Mouse (Mus musculus) cerebellum, adult 18-20 months (tissue): ENCODE measurements around the gene Dctn2.

Experiments used
- DNase-seq, 2 experiments: peaks; one replicate each; pipeline ENCODE4 v3.0.0; 2021

The Dctn2 gene

DNA sequence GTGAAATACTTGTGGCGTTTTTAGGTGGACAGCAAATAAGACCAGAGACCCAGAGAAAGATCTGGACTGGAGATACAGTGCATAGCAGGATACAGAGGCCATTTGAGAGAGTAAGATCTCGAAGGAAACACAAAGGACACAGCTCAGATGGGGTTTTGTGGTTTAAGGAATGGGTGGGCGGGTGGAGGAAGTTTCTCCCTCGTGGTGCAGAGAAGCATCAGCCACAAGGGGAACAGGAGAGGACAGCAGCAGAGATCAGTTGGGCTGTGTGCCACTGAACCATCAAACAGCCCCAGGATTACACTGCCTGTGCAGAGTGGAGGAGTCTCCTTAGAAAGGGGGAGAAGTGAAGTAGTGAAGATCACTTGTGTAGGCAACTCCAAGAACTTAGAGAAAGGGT is 51.8 kb downstream of the Dctn2 start:
- no peak for DNase-seq

DNA sequence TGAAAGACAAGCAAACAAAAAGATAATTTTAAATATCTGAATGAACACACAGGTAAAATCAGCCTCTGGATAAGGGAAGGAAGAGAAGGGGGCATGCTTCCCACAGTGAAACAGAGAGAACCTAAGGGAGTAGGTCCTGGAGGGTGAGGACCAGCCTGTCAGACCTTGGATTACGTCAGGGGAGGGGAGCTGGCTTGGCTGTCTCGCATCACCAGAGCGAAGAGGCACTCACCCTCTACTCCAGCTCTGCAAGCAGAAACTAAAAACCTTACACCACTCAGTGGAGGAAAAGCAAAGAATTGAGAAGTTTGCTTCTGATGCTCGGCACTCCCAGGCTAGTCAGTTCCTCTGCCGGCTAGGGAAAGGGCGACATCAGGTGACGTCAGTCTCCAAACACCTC is 53.8 kb downstream of the Dctn2 start:
- no peak for DNase-seq

DNA sequence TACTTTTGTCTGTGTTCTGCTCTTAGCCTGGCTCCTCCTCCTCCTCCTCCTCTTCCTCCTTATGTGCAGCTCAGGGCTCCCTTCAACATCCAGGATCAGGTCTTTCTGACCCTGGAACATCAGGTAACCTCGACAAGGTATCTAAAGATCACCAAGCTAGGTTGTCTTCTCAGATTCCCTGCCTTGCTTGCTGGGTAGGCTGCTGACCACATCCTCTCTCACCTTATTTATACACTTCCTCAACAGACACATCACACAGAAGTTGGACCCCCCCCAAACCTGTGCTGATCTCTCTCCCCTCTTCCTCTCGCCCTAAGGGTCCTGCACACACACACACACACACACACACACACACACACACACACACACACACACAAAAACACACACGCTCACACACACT is 55.5 kb downstream of the Dctn2 start, which contains the start of gene Arhgap9:
Arhgap9 (plus strand) TSS at position 344 of the 400 bp plus-strand sequence.
- no peak for DNase-seq

DNA sequence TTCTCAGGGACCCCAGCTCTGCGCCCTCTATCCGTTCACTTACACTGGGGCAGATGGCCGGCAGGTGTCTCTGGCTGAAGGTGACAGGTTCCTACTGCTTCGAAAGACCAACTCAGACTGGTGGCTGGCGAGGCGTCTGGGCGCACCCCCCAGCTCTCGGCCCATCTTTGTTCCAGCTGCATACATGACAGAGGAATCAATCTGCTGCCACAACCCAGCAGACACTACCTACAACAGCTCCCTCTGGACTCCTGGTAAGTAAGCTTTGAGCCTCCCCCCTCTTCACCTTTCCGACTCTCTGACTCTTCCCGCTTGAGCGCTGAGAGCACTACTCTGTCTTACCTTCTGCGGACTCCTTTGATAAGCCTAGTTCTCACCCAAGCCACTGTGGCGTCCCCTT is 56.0 kb downstream of the Dctn2 start:
- no peak for DNase-seq

DNA sequence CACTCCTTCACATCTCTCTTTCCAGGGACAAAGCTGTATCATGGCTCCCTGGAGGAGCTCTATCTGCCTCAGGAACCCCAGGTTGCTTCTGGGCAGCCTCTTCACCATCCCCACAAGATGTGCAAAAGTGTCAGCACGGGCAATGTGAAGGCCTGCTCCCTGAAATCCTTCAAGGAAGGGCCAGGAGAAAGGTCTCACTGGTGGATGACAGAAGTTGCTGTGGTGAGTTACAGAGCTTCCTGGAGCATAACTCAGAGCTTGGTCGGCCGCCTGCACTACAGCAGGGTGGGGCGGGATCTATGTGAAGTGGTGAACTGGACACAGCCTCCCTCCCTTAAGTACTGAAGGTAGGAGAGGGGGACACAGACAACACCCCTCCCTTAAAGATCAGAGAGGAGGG is 56.5 kb downstream of the Dctn2 start:
- no peak for DNase-seq

DNA sequence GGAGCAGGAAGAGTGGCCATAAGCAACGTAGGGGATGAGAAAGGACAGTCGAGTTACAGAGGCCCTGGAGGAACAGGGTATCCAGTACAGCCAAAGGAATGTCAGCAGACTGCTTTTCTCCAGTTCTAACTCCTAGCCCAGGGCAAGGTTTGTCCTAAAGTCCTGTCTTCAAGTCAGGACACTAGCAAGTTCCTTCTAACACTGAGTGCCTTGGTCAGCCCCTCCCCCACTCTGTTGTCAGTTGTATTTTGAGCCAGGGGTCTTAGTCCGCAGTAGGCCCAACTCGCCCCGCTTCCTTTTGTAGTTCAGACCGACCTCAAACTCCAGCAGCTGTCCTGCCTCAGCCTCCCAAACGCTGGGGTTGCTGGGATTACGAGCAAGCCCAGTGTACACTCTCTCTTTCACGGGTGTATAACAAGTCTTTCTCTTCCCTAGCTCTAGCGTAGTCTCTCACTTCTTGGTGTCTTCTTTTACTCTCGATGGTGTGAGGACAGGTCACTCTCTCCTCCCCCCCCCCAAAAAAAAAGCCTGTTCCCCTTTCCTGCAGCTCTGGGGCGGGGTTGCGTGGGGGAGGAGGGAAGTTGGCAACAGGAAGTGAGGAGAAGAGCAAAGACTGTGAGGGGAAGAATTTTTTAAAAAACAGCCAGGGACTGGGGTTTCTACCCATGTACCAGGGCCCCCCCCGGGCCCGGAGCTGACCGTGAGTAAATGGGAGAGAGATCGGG is 57.1 kb downstream of the Dctn2 start:
- DNase-seq = no peak

DNA sequence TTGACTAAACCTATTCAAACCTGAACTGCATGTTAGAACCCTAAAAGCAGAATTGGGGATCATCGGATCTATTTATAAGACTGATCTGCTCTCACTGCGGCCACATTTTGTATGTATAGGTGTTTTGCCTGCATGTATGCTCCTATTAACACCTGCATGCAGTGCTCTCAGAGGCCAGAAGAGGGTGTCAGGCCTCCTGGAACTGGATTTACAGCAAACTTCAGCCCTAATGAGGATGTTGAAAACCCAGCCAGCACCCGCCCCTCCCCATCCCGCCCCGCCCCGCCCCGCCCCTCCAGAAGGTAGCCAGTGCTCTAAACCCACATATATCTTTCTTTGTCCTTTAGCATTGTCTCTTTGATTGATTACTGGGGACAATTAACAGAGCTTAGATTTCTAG is 58.3 kb downstream of the Dctn2 start:
- no peak for DNase-seq

DNA sequence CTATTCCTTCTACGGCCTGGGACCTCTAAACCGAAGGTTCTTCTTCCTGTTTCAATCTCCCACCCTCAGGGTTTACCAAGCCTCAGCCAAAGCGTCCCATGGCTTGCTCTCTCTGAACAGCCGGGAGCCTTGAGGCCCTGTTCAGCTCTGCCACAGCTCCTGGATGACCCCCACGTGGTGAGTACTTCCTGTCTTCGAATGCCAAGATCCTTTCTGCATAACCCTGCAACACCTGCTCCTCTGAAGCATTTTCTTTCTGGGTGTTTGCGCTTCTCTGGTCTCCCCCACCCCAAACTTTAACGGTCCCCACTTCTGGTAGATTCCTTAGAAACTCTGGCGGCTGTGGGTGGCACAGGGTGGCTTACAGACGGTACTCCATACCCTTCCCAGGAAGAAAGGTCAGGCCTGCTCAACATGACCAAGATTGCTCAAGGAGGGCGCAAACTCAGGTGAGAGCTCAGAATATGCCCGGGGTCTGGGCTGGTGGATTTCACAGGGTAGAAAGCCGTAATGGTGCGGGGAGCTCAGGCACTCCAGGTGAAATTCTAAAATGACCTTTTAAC is 59.4 kb downstream of the Dctn2 start:
- DNase-seq = no peak

DNA sequence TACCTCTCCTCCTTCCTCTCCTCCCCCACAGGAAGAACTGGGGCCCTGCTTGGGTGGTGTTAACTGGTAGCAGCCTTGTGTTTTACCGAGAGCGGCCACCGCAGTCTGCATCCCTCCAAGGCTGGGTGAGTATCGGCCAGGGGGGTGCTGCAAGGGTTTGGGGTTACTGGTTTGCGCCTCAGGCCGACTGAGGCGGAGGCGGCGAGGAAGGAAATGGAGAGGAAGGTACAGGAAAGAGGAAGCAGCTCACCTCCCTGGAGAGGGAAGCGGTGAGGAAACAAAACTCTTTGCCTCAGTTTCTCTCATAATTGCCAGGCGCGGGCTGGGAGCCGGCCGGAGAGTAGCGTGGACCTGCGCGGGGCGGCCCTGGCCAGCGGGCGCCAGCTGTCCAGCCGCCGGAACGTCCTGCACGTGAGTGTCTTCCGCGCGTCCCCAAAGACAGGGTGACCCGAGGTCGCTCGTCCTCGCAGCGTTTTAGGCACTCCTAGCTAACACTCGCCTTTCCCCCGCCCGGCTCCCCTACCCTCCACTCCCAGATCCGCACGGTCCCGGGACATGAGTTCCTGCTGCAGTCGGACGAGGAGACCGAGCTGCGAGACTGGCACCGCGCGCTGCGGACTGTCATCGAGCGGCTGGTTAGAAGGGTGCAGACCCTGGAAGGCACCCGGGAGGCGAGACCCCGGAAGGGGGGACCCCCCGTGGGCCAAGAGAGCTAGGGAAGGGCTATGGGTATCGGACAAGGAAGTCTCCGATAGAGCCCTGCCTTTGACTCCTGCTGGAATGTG is 60.0 kb downstream of the Dctn2 start:
- DNase-seq = peak in 1 of 2 experiments; percentile 25

DNA sequence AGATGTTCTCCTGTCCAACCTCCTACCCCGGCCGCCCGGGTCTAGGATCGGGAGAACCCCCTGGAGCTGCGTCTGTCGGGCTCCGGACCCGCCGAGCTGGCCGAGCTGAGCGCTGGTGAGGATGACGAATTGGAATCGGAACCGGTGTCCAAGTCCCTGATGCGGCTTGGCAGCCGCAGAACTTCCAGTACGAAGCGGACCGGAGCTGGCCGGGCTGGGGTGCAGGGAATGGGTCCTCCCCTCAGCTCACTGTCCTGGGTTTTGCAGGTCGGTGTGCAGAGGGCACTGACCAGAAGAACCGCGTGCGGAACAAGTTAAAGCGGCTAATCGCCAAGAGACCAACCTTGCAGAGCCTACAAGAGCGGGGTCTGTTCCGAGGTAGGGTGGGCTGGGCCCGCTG is 60.7 kb downstream of the Dctn2 start:
- DNase-seq = peak in 1 of 2 experiments; percentile 41

DNA sequence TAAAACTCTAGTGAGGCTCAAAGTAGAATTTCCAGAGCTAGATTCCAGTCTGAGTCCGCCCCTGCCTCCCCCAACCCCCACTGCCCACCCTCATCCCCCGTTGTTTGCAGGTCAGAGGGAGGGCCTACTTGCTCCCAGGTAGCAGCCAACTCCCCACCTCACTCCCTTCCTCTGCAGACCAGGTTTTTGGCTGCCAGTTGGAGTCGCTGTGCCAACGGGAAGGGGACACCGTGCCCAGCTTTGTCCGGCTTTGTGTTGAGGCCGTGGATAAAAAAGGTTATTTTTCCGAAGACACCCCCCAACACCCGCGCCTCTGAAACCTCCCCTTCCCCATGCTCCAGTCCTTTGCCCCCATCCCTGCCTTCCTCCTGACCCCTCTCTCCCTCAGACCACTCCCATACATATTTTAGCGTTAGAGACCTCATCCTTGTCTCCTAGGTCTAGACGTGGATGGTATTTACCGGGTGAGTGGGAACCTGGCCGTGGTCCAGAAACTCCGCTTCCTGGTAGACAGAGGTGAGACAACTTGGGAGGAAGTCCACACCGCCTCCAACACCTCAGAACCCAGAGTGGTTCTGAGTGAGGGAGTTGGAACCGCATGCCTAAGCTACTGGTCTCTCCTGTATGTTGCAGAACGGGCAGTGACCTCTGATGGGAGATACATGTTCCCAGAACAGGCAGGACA is 61.4 kb downstream of the Dctn2 start:
- DNase-seq = no peak

DNA sequence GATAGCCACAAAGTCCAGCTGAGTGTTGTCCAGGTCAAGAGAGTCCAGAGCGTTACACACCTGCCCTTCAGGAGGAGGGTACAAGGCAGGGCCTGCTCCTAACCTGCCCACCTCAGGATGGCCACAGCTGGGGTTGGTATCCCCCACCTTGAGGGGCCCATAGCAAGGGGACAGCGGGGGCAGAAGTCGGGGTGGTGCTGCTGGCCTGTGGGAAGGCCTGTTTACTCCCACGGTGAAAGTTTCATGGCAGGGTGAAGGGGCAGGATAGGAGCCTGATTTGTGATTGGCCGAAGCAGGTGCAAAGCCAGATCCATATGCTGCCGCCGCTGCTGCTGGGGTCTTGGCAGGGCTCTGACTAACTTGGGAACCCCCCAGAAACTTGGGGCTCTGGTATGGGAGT is 64.0 kb downstream of the Dctn2 start:
- DNase-seq = no peak
